Mouse (Mus musculus): ENCODE measurements around the gene Ipcef1. TPM values are rescaled to one million over a fixed set of nuclear protein-coding genes. Genes with fewer than 3 reads are reported as not detected.
"Not testable (repeated sequence)": the region's sequence is repeated elsewhere in the genome, so short reads cannot be mapped to it uniquely, and the experiment has no call there.

Gene Ipcef1
- total RNA-seq, 2 experiments from 2014 or later, result 80.3 to 86.4 TPM

GRCm38 (mm10) chr10:7043896-7044295 is 8.4 kb downstream of the Ipcef1 start:
- intact Hi-C loops (cut with DNase I), result no loop called here
- no peak for DNase-seq (ENCODE audit: low spot score in 2 of 2)

- intact Hi-C loops (cut with DNase I), result no loop called here
- DNase-seq (ENCODE audit: low spot score in 2 of 2), result no peak
These were observed 11.2 kb downstream of the Ipcef1 start for GRCm38 (mm10) chr10:7041032-7041431.

- DNase-seq (ENCODE audit: low spot score in 2 of 2), result no peak
- intact Hi-C loops (cut with DNase I), result no loop called here
These were observed 15.1 kb downstream of the Ipcef1 start for GRCm38 (mm10) chr10:7037194-7037593.

GRCm38 (mm10) chr10:7035547-7035946 is 16.7 kb downstream of the Ipcef1 start:
- intact Hi-C loops (cut with DNase I), result no loop called here
- DNase-seq (ENCODE audit: low spot score in 2 of 2), result no peak

- no peak for DNase-seq (ENCODE audit: low spot score in 2 of 2)
- intact Hi-C loops (cut with DNase I), result no loop called here
These were observed 18.8 kb downstream of the Ipcef1 start for GRCm38 (mm10) chr10:7033459-7033858.

GRCm38 (mm10) chr10:7025028-7025427 is 27.2 kb downstream of the Ipcef1 start:
- intact Hi-C loops (cut with DNase I), result no loop called here

GRCm38 (mm10) chr10:7020551-7020950 is 31.7 kb downstream of the Ipcef1 start:
- intact Hi-C loops (cut with DNase I), result no loop called here
- no peak for DNase-seq (ENCODE audit: low spot score in 2 of 2)

More at GRCm38 (mm10) chr10:7025028-7025427, 27.2 kb downstream of the Ipcef1 start:
- no peak for DNase-seq (ENCODE audit: low spot score in 2 of 2)

- DNase-seq (ENCODE audit: low spot score in 2 of 2), result peak in 1 of 2 experiments; percentile 13
- intact Hi-C loops (cut with DNase I), result no loop called here
These were observed 32.4 kb downstream of the Ipcef1 start for GRCm38 (mm10) chr10:7019781-7020386.

GRCm38 (mm10) chr10:7015199-7015598 is 37.1 kb downstream of the Ipcef1 start:
- intact Hi-C loops (cut with DNase I), result no loop called here
- no peak for DNase-seq (ENCODE audit: low spot score in 2 of 2)

GRCm38 (mm10) chr10:7010543-7010942 is 41.7 kb downstream of the Ipcef1 start:
- DNase-seq (ENCODE audit: low spot score in 2 of 2), result no peak
- intact Hi-C loops (cut with DNase I), result no loop called here

GRCm38 (mm10) chr10:7004980-7005538 is 47.2 kb downstream of the Ipcef1 start:
- intact Hi-C loops (cut with DNase I), result loop anchor here (5.0 kb wide), 1 partner anchor 118 kb away; no protein-coding TSS in a partner anchor

GRCm38 (mm10) chr10:7003898-7004297 is 48.4 kb downstream of the Ipcef1 start:
- DNase-seq (ENCODE audit: low spot score in 2 of 2); intact Hi-C loops (cut with DNase I): not testable (repeated sequence)

More at GRCm38 (mm10) chr10:7004980-7005538, 47.2 kb downstream of the Ipcef1 start:
- no peak for DNase-seq (ENCODE audit: low spot score in 2 of 2)

GRCm38 (mm10) chr10:6999355-6999754 is 52.9 kb downstream of the Ipcef1 start:
- intact Hi-C loops (cut with DNase I), result no loop called here

GRCm38 (mm10) chr10:6998576-6999250 is 53.6 kb downstream of the Ipcef1 start:
- DNase-seq (ENCODE audit: low spot score in 2 of 2), result no peak
- intact Hi-C loops (cut with DNase I), result no loop called here

More at GRCm38 (mm10) chr10:6999355-6999754, 52.9 kb downstream of the Ipcef1 start:
- no peak for DNase-seq (ENCODE audit: low spot score in 2 of 2)

GRCm38 (mm10) chr10:6996895-6997294 is 55.4 kb downstream of the Ipcef1 start:
- no peak for DNase-seq (ENCODE audit: low spot score in 2 of 2)
- intact Hi-C loops (cut with DNase I), result no loop called here

GRCm38 (mm10) chr10:6988555-6988954 is 63.7 kb downstream of the Ipcef1 start:
- intact Hi-C loops (cut with DNase I), result no loop called here
- DNase-seq (ENCODE audit: low spot score in 2 of 2), result no peak

GRCm38 (mm10) chr10:6987399-6988098 is 64.7 kb downstream of the Ipcef1 start:
- intact Hi-C loops (cut with DNase I), result no loop called here

GRCm38 (mm10) chr10:6986246-6986645 is 66.0 kb downstream of the Ipcef1 start:
- intact Hi-C loops (cut with DNase I), result no loop called here
- DNase-seq (ENCODE audit: low spot score in 2 of 2), result no peak

More at GRCm38 (mm10) chr10:6987399-6988098, 64.7 kb downstream of the Ipcef1 start:
- DNase-seq (ENCODE audit: low spot score in 2 of 2), result no peak

GRCm38 (mm10) chr10:6983431-6983830 is 68.8 kb downstream of the Ipcef1 start:
- no peak for DNase-seq (ENCODE audit: low spot score in 2 of 2)
- intact Hi-C loops (cut with DNase I), result no loop called here

- DNase-seq (ENCODE audit: low spot score in 2 of 2), result no peak
- intact Hi-C loops (cut with DNase I), result no loop called here
These were observed 69.5 kb downstream of the Ipcef1 start for GRCm38 (mm10) chr10:6982751-6983151.

Data from left cerebral cortex, postnatal 14 days (tissue).